Mouse (Mus musculus): ENCODE measurements around the gene Dpagt1. TPM values are rescaled to one million over a fixed set of nuclear protein-coding genes. Genes with fewer than 3 reads are reported as not detected.

The Dpagt1 gene
- polyA plus RNA-seq, 1 experiment from 2014 or later = 55.8 TPM

- H3K27me3 ChIP-seq (ENCODE audit: control insufficient read depth, insufficient read depth, low read length) = no peaks in the 10 kb centered on the region
- no peak for ATAC-seq (ENCODE audit: insufficient number of reproducible peaks, low FRiP score, low TSS enrichment, low read depth)
- H3K9ac ChIP-seq (ENCODE audit: low read length) = no peak overlapping the region
- no peak overlapping the region for H3K27ac ChIP-seq (replicated peaks; ENCODE audit: low read depth, low read length)
- no peak for DNase-seq (ENCODE audit: low spot score)
- H3K4me1 ChIP-seq (ENCODE audit: control insufficient read depth, insufficient read depth, low read length) = no peaks in the 10 kb centered on the region; the same call in none of the 2 replicates
- WGBS = 96% methylated on average over 9 of the region's 9 CpGs
- H3K4me2 ChIP-seq (ENCODE audit: low read depth, severe bottlenecking) = no peak overlapping the region
- no peak overlapping the region for H3K4me3 ChIP-seq (ENCODE audit: low read depth, low read length)
- peaks cover 19% of the 10 kb centered on the region for H3K36me3 ChIP-seq (ENCODE audit: control insufficient read depth, insufficient read depth, low read length)
- H3K9me3 ChIP-seq (ENCODE audit: control insufficient read depth, low read length) = no peaks in the 10 kb centered on the region
Observed at GRCm38 (mm10) chr9:44347166-44347565, 21.3 kb downstream of the Dpagt1 start.

GRCm38 (mm10) chr9:44347621-44348020 is 21.8 kb downstream of the Dpagt1 start:
- no peak overlapping the region for H3K27ac ChIP-seq (replicated peaks; ENCODE audit: low read depth, low read length)
- no peaks in the 10 kb centered on the region for H3K27me3 ChIP-seq (ENCODE audit: control insufficient read depth, insufficient read depth, low read length)
- DNase-seq (ENCODE audit: low spot score) (no peak), ATAC-seq (ENCODE audit: insufficient number of reproducible peaks, low FRiP score, low TSS enrichment, low read depth) (no peak)
- H3K36me3 ChIP-seq (ENCODE audit: control insufficient read depth, insufficient read depth, low read length) = peaks cover 23% of the 10 kb centered on the region
- no peak overlapping the region for H3K9ac ChIP-seq (ENCODE audit: low read length)
- H3K4me2 ChIP-seq (ENCODE audit: low read depth, severe bottlenecking) = no peak overlapping the region
- H3K9me3 ChIP-seq (ENCODE audit: control insufficient read depth, low read length) = no peaks in the 10 kb centered on the region
- H3K4me3 ChIP-seq (ENCODE audit: low read depth, low read length) = no peak overlapping the region
- H3K4me1 ChIP-seq (ENCODE audit: control insufficient read depth, insufficient read depth, low read length) = no peaks in the 10 kb centered on the region; the same call in 1 of the 2 replicates
- WGBS = 85% methylated on average over 4 of the region's 4 CpGs

- Histone ChIP-seq H3K4me3 (ENCODE audit: low read depth, low read length) (no peak overlapping the region), H3K4me2 (ENCODE audit: low read depth, severe bottlenecking) (no peak overlapping the region), H3K9ac (ENCODE audit: low read length) (no peak overlapping the region), H3K27ac (replicated peaks; ENCODE audit: low read depth, low read length) (no peak overlapping the region), H3K36me3 (ENCODE audit: control insufficient read depth, insufficient read depth, low read length) (peaks cover 28% of the 10 kb centered on the region), H3K27me3 (ENCODE audit: control insufficient read depth, insufficient read depth, low read length) (no peaks in the 10 kb centered on the region), H3K4me1 (ENCODE audit: control insufficient read depth, insufficient read depth, low read length) (no peaks in the 10 kb centered on the region), H3K9me3 (ENCODE audit: control insufficient read depth, low read length) (no peaks in the 10 kb centered on the region)
- no peak for DNase-seq (ENCODE audit: low spot score)
- 91% methylated on average over 4 of the region's 4 CpGs for WGBS
- ATAC-seq (ENCODE audit: insufficient number of reproducible peaks, low FRiP score, low TSS enrichment, low read depth) = no peak
Observed at GRCm38 (mm10) chr9:44348546-44348945, 22.7 kb downstream of the Dpagt1 start.

- ATAC-seq (ENCODE audit: insufficient number of reproducible peaks, low FRiP score, low TSS enrichment, low read depth) = no peak
Observed at GRCm38 (mm10) chr9:44351396-44351795, 25.6 kb downstream of the Dpagt1 start.

DNA sequence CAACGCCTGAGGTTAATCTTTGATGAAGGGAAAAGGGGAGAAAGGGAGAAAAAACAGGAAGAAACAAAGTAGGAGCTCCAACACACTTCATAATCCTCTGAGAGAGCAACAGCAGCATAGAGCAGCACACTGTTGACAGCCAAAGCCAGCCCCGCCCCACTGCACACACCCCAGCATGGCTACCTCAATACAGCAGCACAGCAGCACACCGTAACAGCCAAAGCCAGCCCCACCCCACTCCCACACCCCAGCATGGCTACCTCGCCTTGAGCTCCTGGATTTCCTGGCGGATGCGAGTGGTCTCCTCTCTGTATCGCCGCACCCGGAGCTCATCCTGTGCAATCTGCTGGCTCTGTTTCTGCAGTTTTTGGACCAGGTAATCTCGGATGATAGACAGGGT is 26.5 kb downstream of the Dpagt1 start:
- WGBS = 93% methylated on average over 10 of the region's 10 CpGs
- DNase-seq (ENCODE audit: low spot score) = no peak

More at GRCm38 (mm10) chr9:44351396-44351795, 25.6 kb downstream of the Dpagt1 start:
- Histone ChIP-seq H3K36me3 (ENCODE audit: control insufficient read depth, insufficient read depth, low read length) (peaks cover 49% of the 10 kb centered on the region), H3K4me3 (ENCODE audit: low read depth, low read length) (no peak overlapping the region), H3K27ac (replicated peaks; ENCODE audit: low read depth, low read length) (no peak overlapping the region), H3K4me1 (ENCODE audit: control insufficient read depth, insufficient read depth, low read length) (no peaks in the 10 kb centered on the region), H3K4me2 (ENCODE audit: low read depth, severe bottlenecking) (no peak overlapping the region), H3K9ac (ENCODE audit: low read length) (peak overlapping the region; percentile 17; the same call in 1 of the 2 replicates), H3K27me3 (ENCODE audit: control insufficient read depth, insufficient read depth, low read length) (no peaks in the 10 kb centered on the region), H3K9me3 (ENCODE audit: control insufficient read depth, low read length) (no peaks in the 10 kb centered on the region)
- WGBS = 93% methylated on average over 4 of the region's 4 CpGs
- no peak for DNase-seq (ENCODE audit: low spot score)

GRCm38 (mm10) chr9:44353142-44353541 is 27.3 kb downstream of the Dpagt1 start:
- Histone ChIP-seq H3K4me2 (ENCODE audit: low read depth, severe bottlenecking) (no peak overlapping the region), H3K36me3 (ENCODE audit: control insufficient read depth, insufficient read depth, low read length) (peaks cover 51% of the 10 kb centered on the region), H3K27ac (replicated peaks; ENCODE audit: low read depth, low read length) (no peak overlapping the region), H3K4me3 (ENCODE audit: low read depth, low read length) (no peak overlapping the region), H3K9ac (ENCODE audit: low read length) (no peak overlapping the region), H3K4me1 (ENCODE audit: control insufficient read depth, insufficient read depth, low read length) (no peaks in the 10 kb centered on the region), H3K27me3 (ENCODE audit: control insufficient read depth, insufficient read depth, low read length) (no peaks in the 10 kb centered on the region), H3K9me3 (ENCODE audit: control insufficient read depth, low read length) (no peaks in the 10 kb centered on the region)
- ATAC-seq (ENCODE audit: insufficient number of reproducible peaks, low FRiP score, low TSS enrichment, low read depth) = no peak
- WGBS = 94% methylated on average over 6 of the region's 6 CpGs
- no peak for DNase-seq (ENCODE audit: low spot score)

More for the DNA sequence above, 26.5 kb downstream of the Dpagt1 start:
- Histone ChIP-seq H3K27ac (replicated peaks; ENCODE audit: low read depth, low read length) (no peak overlapping the region), H3K27me3 (ENCODE audit: control insufficient read depth, insufficient read depth, low read length) (no peaks in the 10 kb centered on the region), H3K9ac (ENCODE audit: low read length) (no peak overlapping the region; the same call in 1 of the 2 replicates), H3K9me3 (ENCODE audit: control insufficient read depth, low read length) (no peaks in the 10 kb centered on the region), H3K4me1 (ENCODE audit: control insufficient read depth, insufficient read depth, low read length) (no peaks in the 10 kb centered on the region), H3K4me2 (ENCODE audit: low read depth, severe bottlenecking) (no peak overlapping the region), H3K4me3 (ENCODE audit: low read depth, low read length) (no peak overlapping the region), H3K36me3 (ENCODE audit: control insufficient read depth, insufficient read depth, low read length) (peaks cover 53% of the 10 kb centered on the region)
- no peak for ATAC-seq (ENCODE audit: insufficient number of reproducible peaks, low FRiP score, low TSS enrichment, low read depth)

- DNase-seq (ENCODE audit: low spot score) = no peak
- Histone ChIP-seq H3K4me3 (ENCODE audit: low read depth, low read length) (no peak overlapping the region), H3K4me2 (ENCODE audit: low read depth, severe bottlenecking) (no peak overlapping the region), H3K27me3 (ENCODE audit: control insufficient read depth, insufficient read depth, low read length) (no peaks in the 10 kb centered on the region), H3K9me3 (ENCODE audit: control insufficient read depth, low read length) (no peaks in the 10 kb centered on the region), H3K36me3 (ENCODE audit: control insufficient read depth, insufficient read depth, low read length) (peaks cover 39% of the 10 kb centered on the region), H3K4me1 (ENCODE audit: control insufficient read depth, insufficient read depth, low read length) (0 out of 2 replicates have a peak, but pooled peaks cover 4% of the 10 kb centered on the region), H3K9ac (ENCODE audit: low read length) (no peak overlapping the region), H3K27ac (replicated peaks; ENCODE audit: low read depth, low read length) (no peak overlapping the region)
- ATAC-seq (ENCODE audit: insufficient number of reproducible peaks, low FRiP score, low TSS enrichment, low read depth) = no peak
- WGBS = 79% methylated on average over 4 of the region's 4 CpGs
Observed at GRCm38 (mm10) chr9:44357207-44357606, 31.4 kb downstream of the Dpagt1 start.

DNA sequence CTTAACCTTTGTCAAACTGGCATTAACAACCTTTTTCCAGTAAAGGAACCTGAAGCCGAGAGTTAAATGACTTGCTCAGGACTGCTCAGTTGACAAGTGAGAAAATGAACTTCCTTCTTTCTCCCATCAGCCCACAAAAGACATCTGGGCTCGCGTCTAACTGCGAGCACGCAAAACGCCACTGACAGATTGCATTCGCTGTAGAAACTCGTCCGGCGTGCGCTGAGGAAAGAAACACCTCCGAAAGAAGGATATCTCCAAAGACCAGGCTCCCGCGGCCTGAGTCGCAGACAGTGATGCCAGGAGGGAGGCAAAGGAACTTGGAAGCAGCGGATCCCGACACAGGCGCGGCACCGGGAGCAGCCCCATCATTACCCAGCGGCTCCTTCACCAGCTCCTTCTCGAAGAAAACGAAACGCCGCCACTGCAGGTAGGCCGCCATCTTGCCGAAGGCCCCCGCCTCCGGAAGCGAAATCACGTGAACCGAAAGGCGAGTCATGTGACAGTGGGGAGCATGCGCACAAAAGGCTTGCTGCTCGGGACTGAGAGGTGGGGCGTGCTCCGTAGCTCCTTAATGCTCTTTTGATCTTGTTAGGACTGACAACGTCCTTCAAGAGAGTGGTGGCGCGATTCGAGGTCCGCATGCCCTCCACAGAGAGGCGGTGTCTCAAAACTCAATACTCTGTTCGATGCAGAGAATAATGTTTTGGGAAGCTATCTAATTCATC is 35.5 kb downstream of the Dpagt1 start, which contains the start of gene Vps11:
Vps11 (minus strand) TSS at position 481 of the 728 bp plus-strand sequence.
- DNase-seq (ENCODE audit: low spot score) = peak; percentile 99
- Histone ChIP-seq H3K4me1 (ENCODE audit: control insufficient read depth, insufficient read depth, low read length) (0 out of 2 replicates have a peak, but pooled peaks cover 4% of the 10 kb centered on the region), H3K27me3 (ENCODE audit: control insufficient read depth, insufficient read depth, low read length) (no peaks in the 10 kb centered on the region), H3K4me2 (ENCODE audit: low read depth, severe bottlenecking) (peak within 1 kb of the TSS; percentile 47), H3K36me3 (ENCODE audit: control insufficient read depth, insufficient read depth, low read length) (peaks cover 7% of the 10 kb centered on the region), H3K27ac (replicated peaks; ENCODE audit: low read depth, low read length) (no peak within 1 kb of the TSS), H3K4me3 (ENCODE audit: low read depth, low read length) (peak within 1 kb of the TSS; percentile 69), H3K9me3 (ENCODE audit: control insufficient read depth, low read length) (no peaks in the 10 kb centered on the region), H3K9ac (ENCODE audit: low read length) (peak within 1 kb of the TSS; percentile 60)
- under 1% methylated on average over 44 of the region's 44 CpGs for WGBS
- ATAC-seq (ENCODE audit: insufficient number of reproducible peaks, low FRiP score, low TSS enrichment, low read depth) = peak; percentile 84
